Mouse (Mus musculus) embryo, embryonic 10 days (tissue): ENCODE measurements at regions not wholly inside any gene's neighbourhood (a gene's known extent, or its start where the extent isn't known, plus 50 kb on each side); places are given as distances from the start of the nearest gene placed in this dataset.

Experiments
- DNase-seq: peaks from one replicate; pipeline ENCODE4 v3.0.0-alpha.2; 2015; ENCODE audit warnings: low spot score

GRCm38 (mm10) chr1:90504583-90505080 lies 98.1 kb upstream of the Cops8 start:
- DNase-seq: peak; percentile 50

DNA sequence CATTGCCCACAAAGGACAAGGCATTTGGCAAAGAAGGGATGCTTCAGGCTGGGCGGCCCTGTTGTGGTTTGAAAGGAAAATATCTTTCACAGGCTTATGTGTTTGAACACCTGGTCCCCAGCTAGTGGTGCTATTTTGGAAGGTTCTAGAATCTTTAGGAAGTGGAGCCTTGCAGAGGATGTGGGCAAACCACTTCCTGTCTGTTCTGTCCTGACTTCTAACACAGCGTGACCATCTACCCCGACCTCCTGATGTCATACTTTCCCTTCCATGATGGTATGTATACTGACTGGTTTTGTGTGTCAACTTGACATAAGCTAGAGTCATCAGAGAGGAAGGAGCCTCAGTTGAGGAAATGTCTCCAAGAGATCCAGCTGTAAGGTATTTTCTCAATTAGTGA lies 97.2 kb upstream of the Cops8 start:
- DNase-seq: no peak

- peak; percentile 68 for DNase-seq
These were observed 96.2 kb upstream of the Cops8 start for GRCm38 (mm10) chr1:90506582-90506981.

DNA sequence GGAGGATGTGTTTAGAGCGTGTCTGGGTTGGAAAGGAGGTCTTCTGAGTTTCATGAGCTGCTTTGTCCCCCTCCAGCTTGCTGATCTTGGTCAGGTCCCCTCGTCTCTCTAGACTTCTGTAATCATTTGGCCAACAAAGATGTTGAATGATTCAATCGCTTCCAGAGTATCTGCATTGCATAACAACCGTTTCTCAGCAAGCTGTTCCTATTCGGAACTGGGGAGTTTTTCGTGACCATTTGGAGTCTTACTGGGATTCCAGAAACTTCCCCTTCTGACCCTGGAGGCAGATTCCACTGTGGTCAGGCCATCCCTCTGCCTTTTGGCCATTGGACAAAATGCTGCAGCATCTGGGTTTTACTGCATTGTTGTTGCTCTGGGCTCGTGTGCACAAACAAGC lies 93.4 kb upstream of the Cops8 start:
- no peak for DNase-seq

- DNase-seq: no peak
These were observed 89.2 kb upstream of the Cops8 start for GRCm38 (mm10) chr1:90513442-90514070.

GRCm38 (mm10) chr1:90514176-90514575 lies 88.6 kb upstream of the Cops8 start:
- DNase-seq: no peak

- no peak for DNase-seq
These were observed 84.1 kb upstream of the Cops8 start for GRCm38 (mm10) chr1:90518584-90519265.

DNA sequence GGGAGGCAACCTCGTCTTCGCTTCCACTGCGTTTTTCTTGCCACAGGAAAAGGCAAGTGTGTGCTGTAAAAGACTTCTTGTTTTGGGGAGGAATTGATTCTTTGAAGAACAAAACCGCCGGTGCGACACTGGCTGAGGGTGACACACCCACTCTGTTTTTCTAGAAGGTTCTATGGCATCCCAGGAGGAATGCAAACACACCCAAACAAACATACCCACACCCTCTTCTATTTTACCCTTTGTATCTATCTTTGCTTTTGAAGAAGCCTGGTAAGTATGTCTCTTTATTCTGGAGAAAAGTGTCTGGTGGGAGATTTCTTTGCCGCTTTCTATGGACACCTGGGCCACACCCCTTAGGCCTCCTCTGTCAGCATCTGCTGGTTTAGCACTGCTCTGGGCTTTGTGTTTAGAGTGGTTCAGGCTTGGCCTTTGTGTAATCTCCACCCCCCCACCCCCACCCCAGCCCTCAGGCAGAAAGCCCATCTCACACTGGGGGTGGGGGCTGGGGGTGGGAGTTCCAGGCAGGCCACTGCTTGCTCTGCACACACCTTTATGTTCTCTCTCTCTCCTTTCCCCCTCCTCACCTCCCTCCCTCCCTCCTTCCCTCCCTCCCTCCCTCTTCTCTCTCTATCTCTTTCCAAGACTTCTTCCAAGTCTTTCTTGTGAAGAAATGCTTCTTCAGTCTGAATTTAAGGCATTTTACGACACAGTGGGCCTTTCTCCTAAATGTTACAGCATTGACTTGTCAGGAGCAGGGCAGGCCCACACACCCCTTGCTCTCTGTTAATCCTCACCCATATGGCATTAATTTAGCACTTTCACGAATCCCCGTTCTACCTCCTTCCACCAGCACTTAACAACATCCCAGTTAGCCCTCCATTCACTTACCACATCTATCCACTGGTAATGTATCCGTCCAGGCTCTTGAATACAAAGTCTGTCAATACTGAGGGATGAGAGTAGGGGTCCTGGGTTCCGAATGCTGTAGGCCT lies 83.2 kb upstream of the Cops8 start:
- DNase-seq: peak; percentile 48

GRCm38 (mm10) chr1:90522294-90522693 lies 80.5 kb upstream of the Cops8 start:
- DNase-seq: no peak

DNA sequence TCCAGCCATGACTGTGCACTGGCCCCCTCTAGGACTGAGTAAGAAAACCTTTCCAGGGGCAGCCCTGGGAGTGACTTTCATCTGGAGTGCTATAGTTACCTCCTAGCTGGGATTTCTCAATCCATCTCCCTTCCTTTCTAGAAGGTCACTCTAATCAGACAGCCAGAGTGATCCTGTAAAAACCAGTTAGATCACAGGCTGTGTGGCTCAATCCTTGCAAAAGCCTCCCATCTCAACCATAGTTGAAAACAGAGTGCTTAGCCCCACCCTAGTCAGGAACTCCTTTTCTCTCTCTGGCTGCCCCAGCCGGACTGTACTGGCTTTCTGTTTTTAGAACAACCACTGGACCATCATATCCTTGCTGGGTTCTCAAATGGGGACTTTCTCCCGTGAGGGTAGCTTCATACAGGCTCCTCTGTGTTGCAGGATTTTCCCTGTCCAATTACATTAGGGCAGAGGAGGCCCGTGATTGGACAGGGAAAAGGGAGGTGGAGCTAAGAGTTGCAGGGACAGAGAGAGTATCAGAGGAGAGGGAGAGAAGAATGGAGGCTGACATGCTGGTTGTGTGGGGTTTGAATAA lies 78.0 kb upstream of the Cops8 start:
- no peak for DNase-seq

GRCm38 (mm10) chr1:90526311-90526710 lies 76.5 kb upstream of the Cops8 start:
- DNase-seq: no peak

DNA sequence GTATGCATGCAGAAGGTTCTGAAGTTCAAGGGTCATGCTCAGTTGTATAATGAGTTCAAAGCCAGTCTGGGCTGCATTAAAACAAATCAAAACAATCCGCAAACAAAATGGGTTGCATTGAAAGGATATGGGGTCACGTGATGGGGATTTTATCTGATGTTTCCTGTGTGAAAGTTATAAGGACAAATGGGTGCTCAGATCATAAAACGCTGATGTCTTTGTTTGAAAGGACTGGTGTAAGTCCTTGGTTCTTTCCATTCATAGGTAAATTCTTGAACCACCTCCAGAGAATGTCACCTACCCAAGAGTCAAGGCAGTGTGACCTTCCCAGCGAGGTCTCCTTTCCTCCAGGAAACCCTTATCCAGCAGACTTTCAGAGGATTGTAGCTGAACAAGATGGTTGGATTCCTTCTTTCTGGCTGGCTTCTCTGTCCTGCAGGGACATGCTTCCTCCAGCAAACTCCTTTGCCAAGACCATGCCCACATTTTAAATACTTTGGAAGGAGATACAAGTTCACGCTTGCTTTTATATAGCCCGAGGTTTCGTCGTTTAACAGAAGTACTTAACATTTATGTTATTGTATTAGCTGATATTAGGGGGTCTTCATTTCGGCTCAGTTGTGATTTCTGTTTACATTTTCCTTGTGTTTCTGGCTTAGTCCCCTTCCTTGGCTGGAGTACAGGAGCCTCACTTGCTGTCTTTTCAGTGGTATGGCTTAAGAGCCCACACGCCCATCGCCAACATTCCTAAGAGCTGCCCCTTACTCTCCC lies 74.6 kb upstream of the Cops8 start:
- no peak for DNase-seq

DNA sequence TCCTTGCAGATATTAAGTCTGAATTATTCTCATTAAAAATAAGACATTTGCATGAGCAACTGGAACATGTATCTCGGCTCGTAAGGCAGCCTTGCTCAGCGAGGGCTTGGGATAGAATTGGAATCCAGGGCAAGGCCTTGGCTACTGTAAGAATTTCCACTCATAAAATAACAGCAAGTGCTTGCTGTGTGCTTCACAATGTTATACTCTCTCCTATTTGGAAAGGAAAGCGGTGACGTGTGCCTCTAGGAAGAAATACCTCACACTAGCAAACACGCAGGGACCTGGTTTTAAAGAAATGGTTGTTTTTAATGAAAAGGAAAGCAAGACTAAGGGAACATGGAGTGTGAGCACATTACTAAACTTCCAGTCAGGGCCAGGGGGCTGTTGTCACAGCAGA lies 69.3 kb upstream of the Cops8 start:
- DNase-seq: no peak

DNA sequence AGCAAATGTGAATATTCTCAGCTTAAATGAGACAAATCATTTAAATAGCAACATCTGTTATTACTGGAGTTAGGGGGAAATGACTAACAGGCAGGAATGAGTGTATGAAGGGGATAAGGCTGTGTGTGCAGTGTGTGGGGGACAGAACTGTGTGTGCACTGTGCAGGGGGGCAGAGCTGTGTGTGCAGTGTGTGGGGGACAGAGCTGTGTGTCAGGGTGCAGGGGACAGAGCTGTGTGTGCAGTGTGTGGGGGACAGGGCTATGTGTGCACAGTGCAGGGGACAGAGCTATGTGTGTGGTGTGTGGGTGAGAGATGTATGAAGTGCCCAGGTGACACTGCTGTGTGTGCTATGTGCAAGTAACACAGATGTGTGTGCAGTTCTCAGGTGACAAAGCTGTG lies 66.7 kb upstream of the Cops8 start:
- no peak for DNase-seq

GRCm38 (mm10) chr1:90543801-90544795 lies 58.7 kb upstream of the Cops8 start:
- DNase-seq: peak; percentile 79

DNA sequence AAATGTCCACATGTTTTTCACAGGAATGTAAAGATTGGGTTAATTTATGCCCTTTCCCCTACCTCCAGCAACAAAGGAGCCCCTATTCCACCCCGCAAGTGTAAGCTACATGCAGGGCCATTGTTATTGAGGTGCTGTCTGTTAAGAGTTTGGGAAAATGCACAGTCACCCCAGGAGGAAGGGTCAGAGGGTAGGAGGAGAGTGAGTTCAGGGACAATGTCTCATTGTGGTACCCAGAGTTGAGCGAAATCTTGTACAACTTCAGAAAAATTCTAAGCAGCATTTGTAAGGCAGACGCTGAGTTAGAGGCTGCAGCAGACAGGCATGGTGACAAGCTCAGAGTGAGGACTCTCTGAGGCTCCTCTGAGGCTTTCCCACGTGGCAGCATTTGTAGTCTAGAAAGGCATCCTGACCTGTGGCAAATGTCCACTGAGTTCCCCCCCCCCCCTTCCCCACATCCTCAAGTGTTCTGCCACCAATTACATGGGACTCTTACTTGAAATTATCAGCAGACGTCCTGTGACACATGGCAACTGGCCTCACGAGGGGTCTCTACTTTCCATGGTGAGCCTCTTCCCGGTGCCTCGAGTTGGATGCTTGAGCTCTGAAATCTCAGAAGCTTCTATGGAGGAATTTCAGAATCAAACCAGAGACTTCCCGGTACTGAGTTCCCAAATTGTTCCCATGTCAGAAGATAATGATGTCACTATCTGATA lies 57.8 kb upstream of the Cops8 start:
- peak; percentile 69 for DNase-seq

- no peak for DNase-seq
These were observed 50.1 kb upstream of the Cops8 start for GRCm38 (mm10) chr1:90552644-90553043.
